Mouse (Mus musculus): ENCODE results near the gene Dusp16. TPM values are rescaled to one million over a fixed set of nuclear protein-coding genes. Genes with fewer than 3 reads are reported as not detected.

Dusp16 gene
- polyA plus RNA-seq, 1 experiment from 2014 or later, result 13.9 TPM

- Histone ChIP-seq H3K27ac (no peak overlapping the region), H3K4me2 (replicated peaks) (no peak overlapping the region), H3K27me3 (replicated peaks) (no peaks in the 10 kb centered on the region), H3K4me3 (replicated peaks) (no peak overlapping the region), H3K9me3 (no peaks in the 10 kb centered on the region), H3K9ac (no peak overlapping the region), H3K4me1 (replicated peaks) (no peaks in the 10 kb centered on the region), H3K36me3 (no peaks in the 10 kb centered on the region)
- no peak for ATAC-seq
- WGBS, result 91% methylated on average over 11 of the region's 11 CpGs
Measured at GRCm38 (mm10) chr6:134807794-134808193, 15.4 kb upstream of the Dusp16 start.

- Histone ChIP-seq H3K4me3 (replicated peaks) (no peak overlapping the region), H3K36me3 (no peaks in the 10 kb centered on the region), H3K4me1 (replicated peaks) (no peaks in the 10 kb centered on the region), H3K9ac (no peak overlapping the region), H3K27ac (no peak overlapping the region), H3K9me3 (no peaks in the 10 kb centered on the region), H3K4me2 (replicated peaks) (no peak overlapping the region), H3K27me3 (replicated peaks) (no peaks in the 10 kb centered on the region)
- ATAC-seq, result no peak
- WGBS, result 67% methylated on average over 1 of the region's 2 CpGs
Measured at GRCm38 (mm10) chr6:134807091-134807490, 14.7 kb upstream of the Dusp16 start.

GRCm38 (mm10) chr6:134806130-134806529 is 13.7 kb upstream of the Dusp16 start:
- Histone ChIP-seq H3K9ac (no peak overlapping the region), H3K4me1 (replicated peaks) (no peaks in the 10 kb centered on the region), H3K9me3 (no peaks in the 10 kb centered on the region), H3K27me3 (replicated peaks) (no peaks in the 10 kb centered on the region), H3K4me2 (replicated peaks) (no peak overlapping the region), H3K36me3 (no peaks in the 10 kb centered on the region), H3K27ac (no peak overlapping the region), H3K4me3 (replicated peaks) (no peak overlapping the region)
- whole genome bisulfite sequencing, result 87% methylated on average over 6 of the region's 6 CpGs
- no peak for ATAC-seq

GRCm38 (mm10) chr6:134804736-134805277 is 12.4 kb upstream of the Dusp16 start:
- Histone ChIP-seq H3K4me2 (replicated peaks) (no peak overlapping the region), H3K36me3 (no peaks in the 10 kb centered on the region), H3K4me1 (replicated peaks) (no peaks in the 10 kb centered on the region), H3K9ac (no peak overlapping the region), H3K4me3 (replicated peaks) (no peak overlapping the region), H3K9me3 (no peaks in the 10 kb centered on the region), H3K27me3 (replicated peaks) (no peaks in the 10 kb centered on the region), H3K27ac (no peak overlapping the region)
- no peak for ATAC-seq
- 71% methylated on average over 5 of the region's 5 CpGs for WGBS

GRCm38 (mm10) chr6:134802641-134803043 is 10.2 kb upstream of the Dusp16 start:
- H3K36me3 ChIP-seq, result no peaks in the 10 kb centered on the region
- no peaks in the 10 kb centered on the region for H3K4me1 ChIP-seq (replicated peaks)
- no peak overlapping the region for H3K4me3 ChIP-seq (replicated peaks)
- H3K4me2 ChIP-seq (replicated peaks), result no peak overlapping the region
- WGBS, result 57% methylated on average over 9 of the region's 9 CpGs
- no peak overlapping the region for H3K9ac ChIP-seq
- H3K27me3 ChIP-seq (replicated peaks), result no peaks in the 10 kb centered on the region
- no peak overlapping the region for H3K27ac ChIP-seq
- ATAC-seq, result peak; percentile 92
- no peaks in the 10 kb centered on the region for H3K9me3 ChIP-seq

GRCm38 (mm10) chr6:134801483-134801882 is 9.1 kb upstream of the Dusp16 start:
- Histone ChIP-seq H3K36me3 (no peaks in the 10 kb centered on the region), H3K27me3 (replicated peaks) (no peaks in the 10 kb centered on the region), H3K4me3 (replicated peaks) (no peak overlapping the region), H3K4me1 (replicated peaks) (no peaks in the 10 kb centered on the region), H3K9ac (no peak overlapping the region), H3K9me3 (no peaks in the 10 kb centered on the region), H3K4me2 (replicated peaks) (no peak overlapping the region), H3K27ac (no peak overlapping the region)
- WGBS, result 64% methylated on average over 1 of the region's 1 CpGs
- ATAC-seq, result no peak

GRCm38 (mm10) chr6:134796297-134796696 is 3.9 kb upstream of the Dusp16 start:
- H3K9me3 ChIP-seq, result no peaks in the 10 kb centered on the region
- WGBS, result 83% methylated on average over 10 of the region's 10 CpGs
- H3K27ac ChIP-seq, result no peak overlapping the region
- no peaks in the 10 kb centered on the region for H3K27me3 ChIP-seq (replicated peaks)
- ATAC-seq, result no peak
- H3K9ac ChIP-seq, result no peak overlapping the region
- H3K4me2 ChIP-seq (replicated peaks), result no peak overlapping the region
- no peak overlapping the region for H3K4me3 ChIP-seq (replicated peaks)
- H3K4me1 ChIP-seq (replicated peaks), result no peaks in the 10 kb centered on the region
- H3K36me3 ChIP-seq, result no peaks in the 10 kb centered on the region

- Histone ChIP-seq H3K27me3 (replicated peaks) (no peaks in the 10 kb centered on the region), H3K4me2 (replicated peaks) (peak overlapping the region; percentile 44), H3K4me1 (replicated peaks) (0 out of 2 replicates have a peak, but pooled peaks cover 4% of the 10 kb centered on the region), H3K9ac (0 out of 2 replicates have a peak overlapping the region, but pooled peaks have one; percentile 17), H3K27ac (no peak overlapping the region), H3K4me3 (replicated peaks) (no peak overlapping the region), H3K36me3 (no peaks in the 10 kb centered on the region), H3K9me3 (no peaks in the 10 kb centered on the region)
- ATAC-seq, result peak; percentile 18; the same call in 1 of the 2 replicates
- 16% methylated on average over 21 of the region's 21 CpGs for WGBS
Measured at GRCm38 (mm10) chr6:134793911-134794520, 1.6 kb upstream of the Dusp16 start.

- WGBS, result 49% methylated on average over 21 of the region's 21 CpGs
- H3K4me3 ChIP-seq (replicated peaks), result peak overlapping the region; percentile 77
- ATAC-seq, result no peak
- H3K9ac ChIP-seq, result peak overlapping the region; percentile 73
- no peaks in the 10 kb centered on the region for H3K9me3 ChIP-seq
- H3K4me1 ChIP-seq (replicated peaks), result 0 out of 2 replicates have a peak, but pooled peaks cover 6% of the 10 kb centered on the region
- H3K27me3 ChIP-seq (replicated peaks), result no peaks in the 10 kb centered on the region
- H3K27ac ChIP-seq, result 0 out of 2 replicates have a peak overlapping the region, but pooled peaks have one; percentile 40
- peak overlapping the region; percentile 78 for H3K4me2 ChIP-seq (replicated peaks)
- H3K36me3 ChIP-seq, result no peaks in the 10 kb centered on the region
Measured at GRCm38 (mm10) chr6:134793046-134793806, 801 bp upstream of the Dusp16 start.

GRCm38 (mm10) chr6:134791251-134792118 is 940 bp downstream of the Dusp16 start:
- H3K4me1 ChIP-seq (replicated peaks), result 0 out of 2 replicates have a peak, but pooled peaks cover 7% of the 10 kb centered on the region
- H3K27me3 ChIP-seq (replicated peaks), result no peaks in the 10 kb centered on the region
- WGBS, result under 1% methylated on average over 43 of the region's 46 CpGs
- H3K9ac ChIP-seq, result peak overlapping the region; percentile 93
- no peaks in the 10 kb centered on the region for H3K9me3 ChIP-seq
- H3K4me2 ChIP-seq (replicated peaks), result peak overlapping the region; percentile 56
- peak overlapping the region; percentile 98 for H3K27ac ChIP-seq
- ATAC-seq, result peak; percentile 39
- H3K36me3 ChIP-seq, result no peaks in the 10 kb centered on the region
- H3K4me3 ChIP-seq (replicated peaks), result peak overlapping the region; percentile 77

- Histone ChIP-seq H3K4me3 (replicated peaks) (no peak overlapping the region), H3K36me3 (no peaks in the 10 kb centered on the region), H3K4me1 (replicated peaks) (0 out of 2 replicates have a peak, but pooled peaks cover 7% of the 10 kb centered on the region), H3K4me2 (replicated peaks) (no peak overlapping the region), H3K9ac (no peak overlapping the region), H3K27ac (no peak overlapping the region), H3K9me3 (no peaks in the 10 kb centered on the region), H3K27me3 (replicated peaks) (no peaks in the 10 kb centered on the region)
- no peak for ATAC-seq
- 83% methylated on average over 6 of the region's 6 CpGs for WGBS
Measured at GRCm38 (mm10) chr6:134789100-134789499, 3.3 kb downstream of the Dusp16 start.

- Histone ChIP-seq H3K9ac (no peak overlapping the region), H3K4me2 (replicated peaks) (no peak overlapping the region), H3K27ac (no peak overlapping the region), H3K9me3 (no peaks in the 10 kb centered on the region), H3K4me1 (replicated peaks) (peaks cover 11% of the 10 kb centered on the region; the same call in 1 of the 2 replicates), H3K4me3 (replicated peaks) (no peak overlapping the region), H3K36me3 (no peaks in the 10 kb centered on the region), H3K27me3 (replicated peaks) (no peaks in the 10 kb centered on the region)
- ATAC-seq, result no peak
- 76% methylated on average over 3 of the region's 3 CpGs for WGBS
Measured at GRCm38 (mm10) chr6:134786426-134786825, 6.0 kb downstream of the Dusp16 start.
